Mouse (Mus musculus) G1E-ER4 (cell line): ENCODE results near the gene Hbb-bs. TPM values are rescaled to one million over a fixed set of nuclear protein-coding genes. Genes with fewer than 3 reads are reported as not detected.

Experiments used
- GATA1 ChIP-seq: IDR thresholded peaks from one replicate; pipeline ENCODE4 v1.8.0; 2012; ENCODE audit warnings: low read length, inconsistent platforms
- polyA plus RNA-seq: library from polyadenylated mRNA; stranded (reverse); fragments of >175 nt; gene quantifications from 2 replicates; pipeline ENCODE4 v1.2.3, GENCODE M21; 2012

Hbb-bs gene
- polyA plus RNA-seq, 1 experiment: 6,563 TPM

DNA sequence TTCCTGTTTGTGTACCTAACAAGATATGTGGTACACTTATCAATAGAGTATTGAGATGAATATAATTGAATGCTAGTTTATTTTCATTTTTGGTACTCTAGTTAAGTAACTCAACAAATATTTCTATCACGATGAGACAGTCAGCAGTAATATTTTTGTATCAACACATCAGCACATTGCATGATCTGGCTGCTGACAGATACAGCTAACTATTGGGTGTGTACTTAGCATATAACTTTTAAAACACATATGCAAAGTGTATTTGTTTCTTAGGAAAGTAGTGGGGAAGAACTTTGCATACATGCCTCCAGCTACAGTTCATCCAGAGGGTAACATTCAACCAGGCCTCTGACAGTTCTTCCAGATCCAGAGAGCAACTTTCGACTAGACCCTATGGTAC lies 3.3 kb downstream of the Hbb-bs start:
- no peak for TF ChIP-seq GATA1

DNA sequence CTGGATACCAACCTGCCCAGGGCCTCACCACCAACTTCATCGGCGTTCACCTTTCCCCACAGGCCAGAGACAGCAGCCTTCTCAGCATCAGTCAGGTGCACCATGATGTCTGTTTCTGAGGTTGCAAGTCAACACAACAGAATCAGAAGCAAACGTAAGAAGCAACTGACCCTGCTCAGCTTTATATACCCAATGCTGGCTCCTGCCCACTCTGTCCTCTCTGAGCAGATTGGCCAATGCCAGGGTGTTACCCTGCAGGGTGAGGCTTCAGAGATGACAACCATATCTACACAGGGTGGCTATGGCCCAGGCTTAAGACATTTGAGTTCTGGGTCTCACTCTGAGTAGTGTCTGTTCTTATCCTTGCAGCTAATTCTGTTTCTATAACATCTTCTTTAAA lies 14.1 kb downstream of the Hbb-bs start, which contains the start of gene Hbb-bt:
TSS of gene Hbb-bt (minus strand) at position 231 of the 400 bp plus-strand sequence.
- TF ChIP-seq GATA1: no peak

DNA sequence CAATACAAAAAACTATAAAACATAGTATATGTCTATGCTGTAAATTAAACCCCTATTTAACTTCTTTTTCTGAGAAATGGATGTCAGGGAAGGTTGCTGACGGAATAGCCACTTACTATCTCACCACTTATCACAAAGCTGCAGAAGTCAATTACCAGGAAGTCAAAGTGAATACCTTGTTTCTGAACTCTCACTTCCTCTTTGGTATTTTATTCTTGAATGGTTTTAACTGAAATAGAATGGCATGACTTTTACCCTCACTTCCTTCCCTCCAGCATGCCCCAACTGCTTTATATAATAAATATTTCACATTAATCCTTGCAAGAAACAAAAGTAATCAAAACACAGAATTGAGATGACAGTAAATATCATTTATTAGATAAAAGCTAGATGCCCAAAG lies 15.7 kb downstream of the Hbb-bs start:
- peak; percentile 32 for TF ChIP-seq GATA1

DNA sequence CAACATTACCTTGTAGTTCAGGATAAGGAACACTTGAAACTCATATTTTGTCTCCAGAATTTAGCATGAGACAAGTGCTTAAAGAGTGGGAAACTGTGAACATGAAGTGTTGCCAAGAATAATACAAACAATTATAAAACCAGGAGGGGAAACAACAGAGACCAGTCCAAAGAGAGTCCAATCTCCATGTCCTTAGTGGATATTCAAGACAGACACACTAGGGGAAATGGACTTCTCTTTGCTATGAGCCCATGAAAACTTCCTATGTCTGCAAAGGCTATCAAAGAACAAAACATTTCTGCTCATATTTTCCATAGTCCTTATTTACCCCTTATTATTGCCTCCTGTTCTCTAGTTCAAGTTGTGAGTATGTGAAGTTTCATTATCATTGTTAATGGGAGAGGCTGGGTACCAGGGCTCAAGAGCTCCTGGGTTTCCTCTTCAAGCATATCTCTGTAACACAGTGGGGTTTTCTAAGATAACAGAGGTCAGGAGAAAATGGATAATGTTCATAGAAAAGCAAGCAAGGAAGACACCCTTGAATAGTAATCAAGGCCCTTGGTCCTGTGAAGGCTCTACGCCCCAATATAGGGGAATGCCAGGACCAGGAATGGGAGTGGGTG lies 16.6 kb downstream of the Hbb-bs start:
- TF ChIP-seq GATA1: peak; percentile 37

DNA sequence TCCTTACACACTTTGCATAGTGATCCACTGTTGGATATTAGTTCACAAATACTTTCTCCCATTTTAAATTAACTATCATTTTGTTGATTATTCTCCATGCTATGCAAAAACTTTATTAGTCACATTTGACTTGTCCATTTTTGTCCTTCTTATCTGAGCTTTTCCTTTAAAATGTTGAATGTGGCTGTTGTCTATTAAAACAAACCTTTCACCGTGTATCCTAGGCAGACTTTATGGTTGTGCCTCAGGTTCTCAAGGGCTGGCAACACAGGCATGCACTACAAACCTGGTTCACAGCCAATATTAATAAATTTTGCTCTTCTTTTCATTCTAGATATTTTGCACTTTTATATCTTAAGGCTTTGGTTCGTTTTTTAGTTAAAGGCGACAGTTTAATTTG lies 17.1 kb downstream of the Hbb-bs start:
- no peak for TF ChIP-seq GATA1

DNA sequence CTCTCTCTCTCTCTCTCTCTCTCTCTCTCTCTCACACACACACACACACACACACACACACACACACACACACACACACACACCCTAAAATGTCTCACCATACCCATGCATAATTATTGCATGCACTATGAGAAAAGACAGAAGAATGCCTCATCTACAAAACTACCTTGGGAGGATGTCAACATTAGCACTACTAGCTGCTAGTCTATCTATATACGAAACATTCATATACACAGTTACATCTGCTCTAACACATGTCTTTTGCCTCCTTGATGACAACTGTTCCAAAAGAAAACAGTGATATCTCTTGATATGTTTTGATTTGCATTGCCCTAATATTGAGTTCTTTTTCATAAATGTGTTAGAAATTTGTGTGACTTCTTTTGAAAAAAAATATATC lies 17.6 kb downstream of the Hbb-bs start:
- no peak for TF ChIP-seq GATA1

DNA sequence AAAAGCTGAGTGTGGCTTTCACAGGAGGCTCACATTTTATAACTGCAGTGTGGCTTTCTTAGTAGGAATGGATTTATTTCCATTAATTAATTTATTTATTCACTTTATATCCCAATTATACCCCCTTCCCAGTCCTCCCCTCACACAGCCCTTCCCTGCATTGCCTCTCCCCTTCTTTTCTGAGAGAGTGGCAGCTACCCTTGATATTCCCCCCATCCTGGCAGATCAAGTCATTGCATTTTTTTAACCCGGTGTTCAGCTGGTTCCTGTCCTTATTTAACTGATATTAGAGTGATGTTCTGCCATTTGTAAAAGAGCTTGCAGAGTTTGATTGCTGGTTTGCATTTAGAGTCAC lies 18.1 kb downstream of the Hbb-bs start:
- TF ChIP-seq GATA1: no peak

DNA sequence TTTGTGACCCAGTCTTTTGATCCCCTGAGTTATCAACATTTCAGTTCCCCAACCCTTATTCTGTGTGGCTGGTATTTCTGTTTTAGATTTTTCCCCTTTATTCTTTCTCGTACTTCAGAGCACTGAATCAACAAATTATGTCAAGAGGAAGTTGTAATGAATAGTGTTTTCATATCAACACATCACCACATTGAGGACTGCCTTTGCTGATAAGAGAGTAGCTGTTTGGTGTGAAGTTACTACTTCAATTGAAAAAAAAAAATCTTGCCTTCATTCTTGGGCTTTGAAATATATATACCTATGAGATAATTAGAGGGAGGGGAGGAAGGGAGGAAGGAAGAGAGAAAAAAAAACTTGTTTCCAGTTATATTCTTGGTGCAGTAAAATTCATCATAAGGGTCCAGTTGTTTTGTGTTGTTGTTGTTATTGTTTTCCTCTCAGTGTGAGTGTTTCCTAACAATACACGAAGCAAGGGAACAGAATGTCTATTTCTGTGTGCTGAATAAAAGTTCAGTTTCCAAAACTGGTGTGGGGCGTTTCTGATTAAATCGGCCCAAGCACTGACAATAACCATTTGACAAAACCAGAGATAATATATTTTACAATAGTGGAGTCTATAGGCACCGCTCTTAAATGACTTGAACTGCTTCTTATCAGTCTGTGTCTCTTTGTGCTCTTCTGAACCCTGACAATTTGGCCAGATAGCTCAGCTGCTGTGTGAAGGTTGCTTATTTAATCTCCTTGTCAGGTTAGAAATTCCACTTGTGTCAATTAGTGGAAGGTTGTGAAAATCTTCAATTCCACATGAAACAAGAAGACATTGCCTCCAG lies 18.7 kb downstream of the Hbb-bs start:
- TF ChIP-seq GATA1: peak; percentile 68

DNA sequence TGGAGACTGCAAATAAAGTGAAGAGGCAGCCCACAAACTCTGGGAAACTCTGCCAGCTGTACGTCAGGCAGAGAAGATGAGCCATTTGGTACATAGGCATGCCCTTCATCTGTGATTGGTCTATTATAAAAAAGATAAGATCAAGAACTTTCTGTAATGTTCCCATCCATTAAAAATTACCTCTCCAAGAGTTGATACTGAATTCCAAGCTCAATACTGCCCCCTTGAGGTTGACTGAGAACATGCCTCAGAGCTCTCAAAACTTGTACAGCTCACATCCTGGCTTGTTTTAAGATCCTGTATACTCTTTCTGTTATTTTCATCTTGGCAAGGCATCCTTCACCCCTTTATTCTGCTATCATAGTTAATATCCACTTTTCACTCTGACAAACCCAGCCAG lies 21.0 kb downstream of the Hbb-bs start:
- no peak for TF ChIP-seq GATA1

DNA sequence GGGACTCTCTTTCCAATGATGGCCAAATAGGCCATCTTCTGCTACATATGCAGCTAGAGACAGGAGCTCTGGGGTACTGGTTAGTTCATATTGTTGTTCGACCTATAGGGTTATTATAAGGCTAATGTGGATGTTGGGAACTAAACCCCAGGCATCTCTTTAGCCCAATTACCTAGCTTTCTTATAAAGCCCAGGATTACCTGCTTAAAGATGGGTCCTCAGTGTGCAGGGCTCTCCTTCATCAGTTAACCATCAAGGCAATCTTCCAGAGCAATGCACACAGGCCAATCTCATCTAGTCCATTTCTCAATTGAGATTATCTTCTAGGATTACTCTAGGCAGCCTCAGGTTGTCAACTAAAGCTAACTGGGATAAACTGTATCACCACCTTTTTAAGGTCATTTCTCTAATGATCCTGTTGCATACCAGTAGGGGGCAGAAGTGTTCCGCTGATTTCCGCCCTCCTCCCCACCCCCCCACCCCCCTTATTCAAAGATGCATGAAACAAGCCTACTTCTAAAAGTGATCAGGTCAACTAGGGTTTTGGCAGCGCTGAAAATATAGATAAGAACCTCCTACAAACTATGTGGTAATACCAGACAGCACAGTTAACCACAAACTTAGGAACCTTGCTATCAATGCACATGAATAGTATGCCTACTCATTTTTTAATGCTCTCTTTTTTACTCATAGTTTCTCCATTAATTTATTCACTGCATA lies 35.1 kb downstream of the Hbb-bs start:
- TF ChIP-seq GATA1: no peak

DNA sequence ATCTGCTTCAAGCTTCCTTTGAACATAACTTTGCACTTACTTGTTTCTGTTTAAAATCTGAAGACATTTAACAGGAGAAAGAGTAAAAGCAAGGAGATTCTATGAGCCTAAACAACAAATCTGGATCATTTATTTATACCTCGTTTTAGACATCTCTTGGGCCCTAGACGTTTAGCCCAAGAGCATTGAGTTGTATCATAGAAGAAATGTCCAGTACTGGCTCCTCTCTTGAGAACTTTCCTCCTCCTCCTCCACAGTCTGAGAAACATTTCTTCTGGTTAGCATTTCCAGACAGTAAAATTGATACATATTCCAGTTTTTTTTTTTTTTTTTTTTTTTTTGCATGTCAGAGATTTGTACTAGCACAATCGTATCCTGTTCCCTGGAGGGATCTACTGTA lies 36.2 kb downstream of the Hbb-bs start, which contains the start of gene Olfr67:
TSS of gene Olfr67 (minus strand) at position 101 of the 400 bp plus-strand sequence.
- TF ChIP-seq GATA1: no peak

DNA sequence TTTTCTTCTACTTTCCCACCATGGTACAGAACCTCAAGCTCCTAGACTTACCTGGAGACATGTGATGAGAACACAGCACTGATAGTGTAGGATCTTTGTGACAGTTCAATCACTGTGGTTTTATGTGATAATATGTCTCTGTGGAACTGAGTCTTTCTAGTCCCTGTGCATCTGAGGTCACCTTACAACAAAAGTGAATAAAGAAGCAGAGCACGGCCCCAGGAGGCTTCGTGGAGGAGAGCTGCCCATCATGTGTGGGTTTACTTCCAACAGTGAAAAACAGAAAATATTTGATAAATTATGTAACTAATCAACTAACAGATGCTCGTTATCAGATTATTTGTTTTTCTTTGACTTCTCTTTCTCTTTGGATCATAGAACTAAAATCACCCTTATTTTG lies 48.3 kb downstream of the Hbb-bs start, which contains the start of gene Olfr68:
TSS of gene Olfr68 (minus strand) at position 101 of the 400 bp plus-strand sequence.
- TF ChIP-seq GATA1: no peak

Other genes starting within 250 kb of the Hbb-bs start
- not detected in 2 replicates for gene Olfr618, start 238.0 kb downstream of the Hbb-bs start, polyA plus RNA-seq
- not detected in 2 replicates for gene Olfr619, start 227.5 kb downstream of the Hbb-bs start, polyA plus RNA-seq
- gene Olfr620, start 215.6 kb downstream of the Hbb-bs start, polyA plus RNA-seq: not detected in 2 replicates
- not detected in 2 replicates for gene Olfr622, start 185.4 kb downstream of the Hbb-bs start, polyA plus RNA-seq
- not detected in 2 replicates for gene Olfr623, start 164.4 kb downstream of the Hbb-bs start, polyA plus RNA-seq
- gene Olfr624, start 156.9 kb downstream of the Hbb-bs start, polyA plus RNA-seq: not detected in 2 replicates
- not detected in 2 replicates for gene Olfr625-ps1, start 145.4 kb downstream of the Hbb-bs start, polyA plus RNA-seq
- not detected in 2 replicates for gene Olfr243, start 113.4 kb downstream of the Hbb-bs start, polyA plus RNA-seq
- gene Olfr628, start 97.7 kb downstream of the Hbb-bs start, polyA plus RNA-seq: not detected in 2 replicates
- not detected in 2 replicates for gene Olfr629, start 83.2 kb downstream of the Hbb-bs start, polyA plus RNA-seq
- not detected in 2 replicates for gene Olfr630, start 70.8 kb downstream of the Hbb-bs start, polyA plus RNA-seq
- not detected in 2 replicates for gene Olfr69, start 56.5 kb downstream of the Hbb-bs start, polyA plus RNA-seq
- not detected in 2 replicates for gene Olfr68, start 48.4 kb downstream of the Hbb-bs start, polyA plus RNA-seq
- not detected in 2 replicates for gene Olfr67, start 36.3 kb downstream of the Hbb-bs start, polyA plus RNA-seq
- 31.6 and 77.2 TPM in 2 replicates for gene Hbb-bt, start 14.1 kb downstream of the Hbb-bs start, polyA plus RNA-seq
- gene Hbb-bh2, start 12.4 kb upstream of the Hbb-bs start, polyA plus RNA-seq: not detected in 2 replicates
- gene Hbb-bh1, start 15.1 kb upstream of the Hbb-bs start, polyA plus RNA-seq: not detected in 2 replicates
- not detected in 2 replicates for gene Hbb-y, start 25.1 kb upstream of the Hbb-bs start, polyA plus RNA-seq
- gene Olfr66, start 58.2 kb upstream of the Hbb-bs start, polyA plus RNA-seq: not detected in 2 replicates
- gene Olfr64, start 66.4 kb upstream of the Hbb-bs start, polyA plus RNA-seq: not detected in 2 replicates
- not detected in 2 replicates for gene Olfr65, start 75.4 kb upstream of the Hbb-bs start, polyA plus RNA-seq
- gene Olfr631, start 100.7 kb upstream of the Hbb-bs start, polyA plus RNA-seq: not detected in 2 replicates
- gene Olfr632, start 106.3 kb upstream of the Hbb-bs start, polyA plus RNA-seq: not detected in 2 replicates
- not detected in 2 replicates for gene Olfr633, start 116.3 kb upstream of the Hbb-bs start, polyA plus RNA-seq
- not detected in 2 replicates for gene Olfr635, start 143.1 kb upstream of the Hbb-bs start, polyA plus RNA-seq
- not detected in 2 replicates for gene Olfr638, start 170.7 kb upstream of the Hbb-bs start, polyA plus RNA-seq
- not detected in 2 replicates for gene Olfr639, start 189.2 kb upstream of the Hbb-bs start, polyA plus RNA-seq
- gene Olfr640, start 197.5 kb upstream of the Hbb-bs start, polyA plus RNA-seq: not detected in 2 replicates
- not detected in 2 replicates for gene Olfr641, start 207.3 kb upstream of the Hbb-bs start, polyA plus RNA-seq
- gene Olfr642, start 224.6 kb upstream of the Hbb-bs start, polyA plus RNA-seq: not detected in 2 replicates
- gene 4930516K23Rik, start 233.3 kb upstream of the Hbb-bs start, polyA plus RNA-seq: not detected in 2 replicates
- not detected in 2 replicates for gene Olfr644, start 243.8 kb upstream of the Hbb-bs start, polyA plus RNA-seq